Mouse (Mus musculus): ENCODE results near the gene Ddx3x.

Ddx3x gene
- long read RNA-seq, experiment 1, full-length matches to known transcripts = 1 of 31 reads
- long read RNA-seq, experiment 1, partial matches to known transcripts = 23 of 31 reads
- long read RNA-seq, experiment 1, other reads (novel, unspliced or antisense) = 7 of 31 reads
- long read RNA-seq, experiment 2, full-length matches to known transcripts = 1 of 46 reads
- long read RNA-seq, experiment 2, partial matches to known transcripts = 43 of 46 reads
- long read RNA-seq, experiment 2, other reads (novel, unspliced or antisense) = 2 of 46 reads

GRCm38 (mm10) chrX:13280409-13281328 lies at the start of gene Ddx3x:
Gene Ddx3x (plus strand): TSS chrX:13280970.
- intact Hi-C loops (cut with DNase I) = loop anchor here (5.0 to 10.0 kb wide), 2 partner anchors 74 to 182 kb away; no protein-coding TSS in a partner anchor

- intact Hi-C loops (cut with DNase I) = loop anchor here (10.0 kb wide), 1 partner anchor 114 kb away; no protein-coding TSS in a partner anchor
These were observed 49.5 kb upstream of the Ddx3x start for GRCm38 (mm10) chrX:13231243-13231642.

DNA sequence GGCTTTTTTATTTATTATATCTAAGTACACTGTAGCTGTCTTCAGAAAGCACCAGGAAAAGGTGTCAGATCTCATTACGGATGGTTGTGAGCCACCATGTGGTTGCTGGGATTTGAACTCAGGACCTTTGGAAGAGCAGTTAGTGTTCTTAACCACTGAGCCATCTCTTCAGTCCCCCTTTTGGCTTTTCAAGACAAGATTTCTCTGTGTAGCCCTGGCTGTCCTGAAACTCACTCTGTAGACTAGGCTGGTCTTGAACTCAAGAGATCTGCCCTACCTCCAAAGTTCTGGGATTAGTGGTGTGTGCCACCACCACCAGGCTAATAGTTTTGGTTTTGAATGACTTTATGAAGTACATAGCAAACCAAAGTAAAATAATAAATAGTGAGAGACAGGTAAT lies 47.9 kb upstream of the Ddx3x start:
- intact Hi-C loops (cut with DNase I) = loop anchor here (10.0 kb wide), 1 partner anchor 112 kb away; no protein-coding TSS in a partner anchor

GRCm38 (mm10) chrX:13233631-13234030 lies 47.1 kb upstream of the Ddx3x start:
- intact Hi-C loops (cut with DNase I) = loop anchor here (10.0 kb wide), 1 partner anchor 111 kb away; no protein-coding TSS in a partner anchor

GRCm38 (mm10) chrX:13234709-13235108 lies 46.1 kb upstream of the Ddx3x start:
- intact Hi-C loops (cut with DNase I) = loop anchor here (10.0 kb wide), 1 partner anchor 110 kb away; no protein-coding TSS in a partner anchor

DNA sequence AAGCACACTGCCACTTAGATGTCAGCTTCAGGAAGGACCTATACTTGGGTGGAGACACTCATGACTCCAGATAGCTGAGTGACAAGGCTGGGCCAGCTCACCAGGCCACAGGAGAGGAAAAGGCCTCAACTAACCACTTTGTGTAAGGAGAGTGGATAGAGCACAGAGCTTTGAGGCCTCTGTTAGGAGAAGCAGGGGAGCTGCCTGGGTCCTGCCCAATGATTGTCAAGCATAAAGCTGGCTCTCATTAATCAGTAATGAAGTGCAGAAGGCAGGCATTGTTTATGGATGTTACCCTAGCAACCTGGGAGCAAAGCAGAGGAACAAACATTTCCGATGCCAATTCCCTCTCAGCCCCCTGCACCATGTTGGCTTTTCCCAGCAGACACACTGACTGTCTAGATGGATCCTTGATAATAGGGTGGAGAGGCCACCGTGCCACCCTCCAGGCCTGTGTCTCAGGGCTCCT lies 44.6 kb upstream of the Ddx3x start:
- intact Hi-C loops (cut with DNase I) = loop anchor here (10.0 kb wide), 1 partner anchor 109 kb away; no protein-coding TSS in a partner anchor

DNA sequence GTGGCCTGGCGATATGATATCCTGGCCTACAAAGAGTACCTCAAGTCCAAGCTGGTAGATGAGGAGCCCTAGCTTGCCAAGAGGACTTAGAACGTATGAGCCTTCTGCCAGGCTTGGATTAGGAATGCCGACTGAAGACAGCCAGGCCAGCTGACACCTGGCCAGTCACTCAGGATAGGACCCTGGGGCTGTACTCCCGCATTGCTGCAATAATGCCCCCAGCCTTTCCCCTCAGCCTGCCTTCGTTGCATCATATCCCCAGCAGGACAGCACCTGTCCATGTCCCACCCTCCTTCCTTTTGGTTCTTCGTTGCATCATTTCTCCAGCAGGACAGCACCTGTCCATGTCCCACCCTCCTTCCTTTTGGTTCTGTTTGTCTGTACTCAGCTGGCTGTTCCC lies 41.3 kb upstream of the Ddx3x start:
- intact Hi-C loops (cut with DNase I) = loop anchor here (10.0 kb wide), 1 partner anchor 105 kb away; no protein-coding TSS in a partner anchor

GRCm38 (mm10) chrX:13240646-13241425 lies 39.9 kb upstream of the Ddx3x start:
- intact Hi-C loops (cut with DNase I) = loop anchor here (5.0 kb wide), 1 partner anchor 36 kb away; no protein-coding TSS in a partner anchor

- intact Hi-C loops (cut with DNase I) = loop anchor here (5.0 kb wide), 1 partner anchor 36 kb away; no protein-coding TSS in a partner anchor
These were observed 39.1 kb upstream of the Ddx3x start for GRCm38 (mm10) chrX:13241426-13242319.

DNA sequence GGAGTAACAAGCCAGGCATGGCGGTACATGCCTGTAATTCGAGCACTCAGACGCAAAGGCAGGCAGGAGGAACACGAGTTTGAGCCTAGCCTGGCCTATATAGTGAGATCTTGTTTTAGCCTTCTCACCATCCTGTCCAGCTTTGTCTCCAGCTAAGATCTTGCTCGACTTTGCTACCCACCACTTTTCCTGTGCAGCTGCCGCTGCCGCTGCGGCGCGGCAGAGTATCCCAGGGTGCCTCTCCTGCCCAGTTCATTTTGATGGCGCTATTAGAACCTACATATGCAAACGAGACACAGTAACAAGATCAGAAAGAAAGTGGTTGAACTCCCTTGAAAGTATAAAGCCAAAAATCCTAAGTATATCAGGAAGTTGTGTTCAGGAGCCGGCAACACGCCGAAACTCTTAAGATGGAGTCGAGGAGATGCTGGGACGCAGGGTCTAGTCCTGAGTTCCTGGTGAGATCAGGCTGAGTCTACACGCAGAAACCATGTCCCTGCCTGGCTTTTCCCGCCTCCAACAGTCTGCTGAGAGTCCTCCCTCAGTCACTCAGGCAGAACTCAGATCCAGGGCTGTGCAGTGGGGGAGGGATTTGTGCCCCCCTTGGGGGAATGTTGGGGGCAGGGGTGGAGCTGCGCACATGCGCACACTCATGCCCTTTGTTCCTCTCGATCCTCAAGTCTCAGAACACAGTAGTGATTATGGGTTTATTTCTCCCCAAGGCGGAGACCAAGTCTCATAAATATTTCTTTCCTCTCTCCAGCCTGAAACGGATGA lies 38.3 kb upstream of the Ddx3x start:
- intact Hi-C loops (cut with DNase I) = loop anchor here (5.0 kb wide), 1 partner anchor 35 kb away; no protein-coding TSS in a partner anchor

- intact Hi-C loops (cut with DNase I) = loop anchor here (5.0 kb wide), 1 partner anchor 34 kb away; no protein-coding TSS in a partner anchor
These were observed 37.3 kb upstream of the Ddx3x start for GRCm38 (mm10) chrX:13243133-13244123.

GRCm38 (mm10) chrX:13244588-13244987 lies 36.2 kb upstream of the Ddx3x start:
- intact Hi-C loops (cut with DNase I) = loop anchor here (5.0 kb wide), 1 partner anchor 33 kb away; no protein-coding TSS in a partner anchor

GRCm38 (mm10) chrX:13245027-13245426 lies 35.7 kb upstream of the Ddx3x start:
- intact Hi-C loops (cut with DNase I) = no loop called here

DNA sequence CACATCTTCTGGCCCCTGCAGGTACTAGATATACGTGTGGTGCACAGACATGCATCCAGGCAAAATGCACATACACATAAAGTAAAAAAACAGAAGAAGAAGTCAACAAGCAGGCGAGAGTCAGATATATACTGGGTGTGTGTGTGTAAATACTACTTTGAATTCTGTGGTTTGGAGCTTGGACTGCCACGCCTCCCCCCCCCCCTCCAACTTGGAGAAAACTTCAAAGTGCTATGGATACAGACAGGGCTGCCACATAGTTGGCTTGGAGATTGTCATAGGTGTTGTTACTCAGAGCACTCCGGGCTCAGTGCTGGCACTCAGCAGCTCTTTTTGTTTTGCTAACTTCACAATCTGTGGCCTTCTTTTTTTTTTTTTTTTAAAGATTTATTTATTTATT lies 29.1 kb upstream of the Ddx3x start:
- intact Hi-C loops (cut with DNase I) = no loop called here

- intact Hi-C loops (cut with DNase I) = no loop called here
These were observed 26.5 kb upstream of the Ddx3x start for GRCm38 (mm10) chrX:13254273-13254672.

- intact Hi-C loops (cut with DNase I) = no loop called here
These were observed 17.4 kb upstream of the Ddx3x start for GRCm38 (mm10) chrX:13263356-13263755.

DNA sequence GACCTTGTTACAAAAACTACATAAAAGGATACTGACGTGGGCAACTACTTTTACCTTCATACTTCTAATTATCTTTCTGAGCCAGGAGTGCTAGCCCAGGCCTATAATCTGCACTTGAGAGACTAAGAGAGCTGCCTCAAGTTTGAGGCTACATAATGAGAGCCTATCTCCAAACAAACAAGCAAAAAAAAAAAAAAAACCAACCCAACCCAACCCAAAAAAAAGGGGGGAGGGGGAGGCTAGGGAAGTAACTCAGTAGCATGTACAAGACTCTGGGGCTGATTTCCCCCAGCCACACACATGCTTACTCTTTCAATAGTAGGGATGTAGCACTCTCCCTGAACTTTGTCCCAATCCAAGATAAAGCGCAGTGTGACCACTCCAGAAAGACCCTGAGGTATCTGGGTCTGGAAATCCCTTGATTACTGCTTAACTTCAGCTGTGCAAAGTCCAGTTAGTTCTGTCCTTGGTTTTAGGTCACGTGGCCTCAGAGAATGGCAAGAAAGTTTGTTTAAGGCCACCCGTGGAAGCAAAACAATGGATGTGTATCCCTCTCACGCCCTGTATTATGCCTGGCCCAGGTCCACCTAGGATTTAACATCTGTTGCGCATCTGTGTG lies 5.1 kb upstream of the Ddx3x start:
- intact Hi-C loops (cut with DNase I) = loop anchor here (5.0 kb wide), 1 partner anchor 33 kb away; no protein-coding TSS in a partner anchor

All from adrenal gland (tissue).